Mouse (Mus musculus): ENCODE measurements at regions not wholly inside any gene's neighbourhood (a gene's known extent, or its start where the extent isn't known, plus 50 kb on each side); places are given as distances from the start of the nearest gene placed in this dataset.

GRCm38 (mm10) chr10:118501571-118501970 lies 60.7 kb downstream of the Ifng start:
- no peak for DNase-seq

GRCm38 (mm10) chr10:118504811-118505210 lies 64.0 kb downstream of the Ifng start:
- no peak for DNase-seq

GRCm38 (mm10) chr10:118506154-118506553 lies 65.3 kb downstream of the Ifng start:
- DNase-seq = no peak

GRCm38 (mm10) chr10:118507630-118508029 lies 66.8 kb downstream of the Ifng start:
- peak; percentile 6 for DNase-seq

GRCm38 (mm10) chr10:118516839-118517238 lies 76.0 kb downstream of the Ifng start:
- DNase-seq = no peak

- no peak for DNase-seq
These were observed 77.1 kb downstream of the Ifng start for GRCm38 (mm10) chr10:118517995-118518394.

- DNase-seq = no peak
These were observed 105.1 kb downstream of the Ifng start for GRCm38 (mm10) chr10:118545966-118546365.

GRCm38 (mm10) chr10:118550201-118550600 lies 109.4 kb downstream of the Ifng start:
- no peak for DNase-seq

- DNase-seq = no peak
These were observed 118.0 kb downstream of the Ifng start for GRCm38 (mm10) chr10:118558848-118559247.

- DNase-seq = no peak
These were observed 123.2 kb downstream of the Ifng start for GRCm38 (mm10) chr10:118564041-118564440.

GRCm38 (mm10) chr10:118564528-118565268 lies 123.9 kb downstream of the Ifng start:
- no peak for DNase-seq

GRCm38 (mm10) chr10:118568617-118569016 lies 127.8 kb downstream of the Ifng start:
- DNase-seq = no peak

- no peak for DNase-seq
These were observed 128.6 kb downstream of the Ifng start for GRCm38 (mm10) chr10:118569424-118569823.

GRCm38 (mm10) chr10:118573247-118573646 lies 132.4 kb downstream of the Ifng start:
- no peak for DNase-seq

- DNase-seq = no peak
These were observed 134.7 kb downstream of the Ifng start for GRCm38 (mm10) chr10:118575570-118575969.

GRCm38 (mm10) chr10:118581376-118581775 lies 140.5 kb downstream of the Ifng start:
- no peak for DNase-seq

GRCm38 (mm10) chr10:118585821-118586220 lies 145.0 kb downstream of the Ifng start:
- no peak for DNase-seq

- DNase-seq = no peak
These were observed 147.4 kb downstream of the Ifng start for GRCm38 (mm10) chr10:118588198-118588597.

- peak; percentile 92 for DNase-seq
These were observed 152.0 kb downstream of the Ifng start for GRCm38 (mm10) chr10:118592648-118593368.

GRCm38 (mm10) chr10:118596206-118596605 lies 155.4 kb downstream of the Ifng start:
- no peak for DNase-seq

- DNase-seq = no peak
These were observed 157.7 kb downstream of the Ifng start for GRCm38 (mm10) chr10:118598497-118598896.

- no peak for DNase-seq
These were observed 158.4 kb downstream of the Ifng start for GRCm38 (mm10) chr10:118599197-118599596.

GRCm38 (mm10) chr10:118599610-118600009 lies 158.8 kb downstream of the Ifng start:
- no peak for DNase-seq

- DNase-seq = no peak
These were observed 162.1 kb downstream of the Ifng start for GRCm38 (mm10) chr10:118602922-118603321.

All from right cerebral cortex, postnatal 4 days (tissue).